Mouse (Mus musculus) ZHBTc4 (cell line): Measurements from ENCODE around the gene Wsb2.
"Not testable (repeated sequence)": the region's sequence is repeated elsewhere in the genome, so short reads cannot be mapped to it uniquely, and the experiment has no call there.

Experiments
- DNase-seq: peaks from one replicate; pipeline ENCODE4 v3.0.0-alpha.2; 2011; ENCODE audit warnings: low read depth, low spot score

Gene Wsb2

GRCm38 (mm10) chr5:117357129-117357477 lies at the start of gene Wsb2:
TSS of gene Wsb2 (plus strand) at chr5:117357304.
- DNase-seq = peak; percentile 77

- DNase-seq = peak; percentile 95
Measured at GRCm38 (mm10) chr5:117307699-117308098, 49.4 kb upstream of the Wsb2 start.

- DNase-seq = peak; percentile 78
Measured at GRCm38 (mm10) chr5:117313420-117313819, 43.7 kb upstream of the Wsb2 start.

- DNase-seq = no peak
Measured at GRCm38 (mm10) chr5:117313909-117314308, 43.2 kb upstream of the Wsb2 start.

- DNase-seq = peak; percentile 86
Measured at GRCm38 (mm10) chr5:117314587-117315428, 42.3 kb upstream of the Wsb2 start.

GRCm38 (mm10) chr5:117318741-117319629 lies 38.1 kb upstream of the Wsb2 start, which contains the start of gene Vsig10:
TSS of gene Vsig10 (plus strand) at chr5:117319083.
- DNase-seq = peak; percentile 75

- DNase-seq = peak; percentile 65
Measured at GRCm38 (mm10) chr5:117323751-117324150, 33.4 kb upstream of the Wsb2 start.

- no peak for DNase-seq
Measured at GRCm38 (mm10) chr5:117326408-117326807, 30.7 kb upstream of the Wsb2 start.

GRCm38 (mm10) chr5:117330457-117330856 lies 26.6 kb upstream of the Wsb2 start:
- DNase-seq = peak; percentile 44

GRCm38 (mm10) chr5:117337999-117338398 lies 19.1 kb upstream of the Wsb2 start:
- no peak for DNase-seq

GRCm38 (mm10) chr5:117338503-117338902 lies 18.6 kb upstream of the Wsb2 start:
- no peak for DNase-seq

- DNase-seq = peak; percentile 66
Measured at GRCm38 (mm10) chr5:117340081-117340480, 17.0 kb upstream of the Wsb2 start.

- DNase-seq = peak; percentile 68
Measured at GRCm38 (mm10) chr5:117341896-117342295, 15.2 kb upstream of the Wsb2 start.

GRCm38 (mm10) chr5:117344496-117344895 lies 12.6 kb upstream of the Wsb2 start:
- DNase-seq = not testable (repeated sequence)

GRCm38 (mm10) chr5:117345432-117345976 lies 11.6 kb upstream of the Wsb2 start:
- DNase-seq = no peak

GRCm38 (mm10) chr5:117346281-117346680 lies 10.8 kb upstream of the Wsb2 start:
- DNase-seq = peak; percentile 46

- DNase-seq = no peak
Measured at GRCm38 (mm10) chr5:117347011-117347410, 10.1 kb upstream of the Wsb2 start.

- no peak for DNase-seq
Measured at GRCm38 (mm10) chr5:117347838-117348237, 9.3 kb upstream of the Wsb2 start.

GRCm38 (mm10) chr5:117348279-117348678 lies 8.8 kb upstream of the Wsb2 start:
- DNase-seq = peak; percentile 93

GRCm38 (mm10) chr5:117354121-117354520 lies 3.0 kb upstream of the Wsb2 start:
- no peak for DNase-seq

GRCm38 (mm10) chr5:117355648-117356303 lies 1.3 kb upstream of the Wsb2 start:
- no peak for DNase-seq
